Mouse (Mus musculus): ENCODE results near the gene Jmjd4.

GRCm38 (mm10) chr11:59496672-59497310 is 46.9 kb downstream of the Jmjd4 start:
- no peak for TF ChIP-seq CHD1 (IDR thresholded peaks at IDR 0.05; ENCODE audit: low read depth, low read length)
- TF ChIP-seq RCOR1 (IDR thresholded peaks at IDR 0.05; ENCODE audit: low read depth, low read length): no peak
- no peak for TF ChIP-seq JUND (IDR thresholded peaks at IDR 0.05; ENCODE audit: low read depth, low read length)
- TF ChIP-seq ZC3H11A (IDR thresholded peaks at IDR 0.05; ENCODE audit: low read depth, low read length): no peak
